Mouse (Mus musculus) kidney, postnatal 4 days (tissue): ENCODE measurements around the gene Srrt.

ENCODE experiments used
- DNase-seq, 2 experiments: peaks; one replicate each; pipeline ENCODE4 v3.0.0; 2021; ENCODE audit warnings: mixed read lengths in 2 of 2

Srrt gene

DNA sequence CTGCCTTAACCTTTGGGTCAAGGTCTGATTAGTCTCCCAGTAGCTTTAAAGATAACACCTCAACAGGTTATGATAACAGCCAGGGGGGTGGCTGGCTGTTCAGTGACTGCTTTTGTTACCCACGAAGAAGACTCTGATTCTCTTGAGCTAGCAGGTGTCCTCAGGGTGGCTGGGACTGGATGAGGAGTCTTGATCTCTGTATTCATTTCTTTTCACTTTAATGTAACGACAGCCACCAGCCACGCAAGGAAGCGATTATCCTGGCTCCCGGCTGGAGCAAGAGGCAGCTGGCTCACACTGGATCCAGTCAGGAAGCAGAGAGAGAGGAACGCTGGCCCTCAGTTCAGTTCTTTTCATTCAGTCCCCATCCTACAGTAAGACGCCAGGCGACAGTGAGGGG lies 29.7 kb upstream of the Srrt start:
- DNase-seq: peak in 1 of 2 experiments; percentile 41

DNA sequence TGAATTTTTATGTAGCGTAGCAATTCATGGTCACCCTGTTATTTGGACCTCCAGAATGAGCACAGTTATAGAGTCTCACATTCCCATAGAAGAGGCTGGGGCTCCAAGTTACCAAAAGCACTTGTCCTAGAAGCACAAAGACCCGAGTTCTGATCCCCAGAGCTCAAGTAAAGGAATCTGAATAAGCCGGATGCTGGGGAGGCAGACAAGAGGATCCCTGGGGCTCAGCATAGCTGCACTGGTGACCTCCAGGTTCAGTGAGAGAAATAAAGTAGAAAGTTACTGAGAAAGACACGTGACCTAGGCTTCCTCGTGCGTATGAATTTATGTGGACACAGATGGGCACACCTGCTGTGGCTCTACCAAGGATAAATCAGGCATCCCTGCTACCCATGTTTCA lies 27.6 kb upstream of the Srrt start:
- no peak for DNase-seq

DNA sequence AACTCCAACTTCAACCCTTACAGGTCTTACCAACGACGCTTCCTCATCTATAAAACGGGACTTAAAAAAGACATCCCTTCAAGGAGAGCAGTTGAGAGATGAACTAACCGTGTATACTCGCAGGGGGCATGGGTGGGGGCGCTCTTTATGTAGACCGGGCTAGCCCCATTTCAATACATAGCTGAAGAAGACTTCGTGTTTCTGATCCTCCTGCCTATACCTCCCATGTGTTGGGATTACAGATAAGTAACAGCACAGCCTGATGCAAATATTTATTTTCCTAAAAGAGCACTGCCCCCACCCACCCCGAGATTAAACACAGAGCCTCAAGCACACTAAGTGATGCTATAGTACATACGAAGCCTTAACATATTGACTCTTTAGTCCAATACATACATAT lies 26.8 kb upstream of the Srrt start:
- no peak for DNase-seq

DNA sequence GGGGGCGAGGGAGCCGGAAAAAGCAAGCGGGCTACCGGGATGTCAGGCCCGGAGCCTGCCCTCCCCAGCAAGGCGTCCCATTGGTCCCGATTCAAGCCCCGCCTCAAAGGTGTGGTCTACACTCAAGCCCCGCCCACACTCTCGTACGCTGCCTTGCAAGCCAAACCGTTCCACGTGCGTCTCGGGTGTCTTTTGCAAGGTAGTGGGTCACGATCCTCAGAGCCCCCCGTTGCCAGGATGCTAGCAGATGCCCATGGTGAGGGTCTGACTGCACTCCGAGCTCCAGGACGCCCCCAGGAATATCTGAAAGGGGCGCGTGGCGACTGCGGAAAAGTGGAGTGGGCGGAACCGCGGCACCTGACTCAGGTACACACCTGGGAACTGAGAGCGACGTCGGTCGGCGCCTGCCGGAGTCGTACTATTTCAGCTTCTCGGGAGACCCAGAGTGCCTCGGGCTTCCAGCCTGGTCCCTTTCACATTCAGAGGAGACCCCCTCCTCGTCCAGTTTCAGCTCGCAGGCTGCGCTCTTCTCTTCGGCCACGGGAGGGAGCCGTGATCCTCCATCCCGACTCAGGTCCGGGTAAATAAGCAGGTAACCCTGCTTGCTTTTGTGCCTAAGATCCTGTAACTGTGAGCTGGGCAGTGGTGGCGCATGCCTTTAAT lies 26.2 kb upstream of the Srrt start, which contains the start of gene Slc12a9:
Slc12a9 (minus strand) TSS at position 86 of the 663 bp plus-strand sequence.
- peak; percentile 98 for DNase-seq

- DNase-seq: no peak
Measured at GRCm38 (mm10) chr5:137332857-137333511, 25.5 kb upstream of the Srrt start.

GRCm38 (mm10) chr5:137330910-137331309 lies 23.4 kb upstream of the Srrt start:
- no peak for DNase-seq

DNA sequence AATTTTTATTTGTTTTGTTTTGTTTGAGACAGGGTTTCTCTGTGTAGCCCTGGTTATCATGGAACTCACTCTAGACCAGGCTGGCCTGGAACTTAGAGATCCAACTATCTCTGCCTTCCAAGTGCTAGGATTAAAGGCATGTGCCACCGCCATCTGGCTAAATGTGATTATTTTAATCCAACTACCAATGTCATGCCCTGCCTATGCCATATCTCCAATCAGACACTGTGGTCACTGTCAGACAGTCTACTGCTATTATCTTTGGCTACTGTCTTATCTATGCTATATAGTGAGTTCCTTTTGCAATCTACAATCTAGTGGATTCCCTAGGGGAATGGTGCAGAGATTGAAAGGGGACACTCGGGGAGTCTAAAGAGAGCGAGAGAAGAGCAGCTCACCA lies 13.5 kb upstream of the Srrt start:
- DNase-seq: no peak

DNA sequence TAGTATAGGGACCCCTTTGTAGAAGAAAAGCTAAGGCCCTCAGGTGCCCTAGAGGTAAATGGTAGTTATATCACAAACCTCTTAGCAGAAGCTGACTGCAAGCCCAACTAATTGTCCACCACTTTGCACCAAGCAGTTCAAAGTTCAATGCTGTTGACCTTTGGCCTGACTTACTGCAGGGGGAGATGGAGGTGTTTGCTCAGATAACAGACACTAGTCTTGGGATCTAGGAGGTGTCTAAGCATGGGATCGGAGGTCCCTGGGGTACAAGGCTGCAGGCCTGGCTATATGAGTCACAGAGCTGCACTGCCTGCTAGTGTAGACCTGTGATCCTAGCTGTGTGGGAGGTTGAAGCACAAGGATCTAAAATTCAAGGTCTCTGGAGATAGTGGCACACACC lies 11.1 kb upstream of the Srrt start:
- peak in 1 of 2 experiments; percentile 16 for DNase-seq

DNA sequence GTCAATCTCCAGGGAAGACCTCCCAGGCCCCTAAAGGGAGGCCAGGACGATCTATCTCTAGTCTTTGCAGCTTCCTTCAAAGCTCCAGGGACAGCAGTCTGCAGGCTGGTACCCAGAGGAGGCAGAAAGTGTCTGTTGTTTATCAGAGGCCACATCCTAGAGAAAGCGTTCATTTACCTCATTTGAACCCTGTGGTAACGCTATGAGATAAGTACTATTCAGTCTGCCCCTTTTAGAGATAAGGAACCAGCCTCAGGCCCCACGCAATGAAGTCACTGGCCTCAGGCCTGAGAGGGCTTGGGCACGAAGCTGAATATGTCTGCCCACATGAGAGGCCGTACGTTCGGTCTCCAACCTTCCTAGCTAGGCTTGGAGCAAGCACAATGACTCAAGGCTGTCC lies 9.9 kb upstream of the Srrt start:
- DNase-seq: no peak

DNA sequence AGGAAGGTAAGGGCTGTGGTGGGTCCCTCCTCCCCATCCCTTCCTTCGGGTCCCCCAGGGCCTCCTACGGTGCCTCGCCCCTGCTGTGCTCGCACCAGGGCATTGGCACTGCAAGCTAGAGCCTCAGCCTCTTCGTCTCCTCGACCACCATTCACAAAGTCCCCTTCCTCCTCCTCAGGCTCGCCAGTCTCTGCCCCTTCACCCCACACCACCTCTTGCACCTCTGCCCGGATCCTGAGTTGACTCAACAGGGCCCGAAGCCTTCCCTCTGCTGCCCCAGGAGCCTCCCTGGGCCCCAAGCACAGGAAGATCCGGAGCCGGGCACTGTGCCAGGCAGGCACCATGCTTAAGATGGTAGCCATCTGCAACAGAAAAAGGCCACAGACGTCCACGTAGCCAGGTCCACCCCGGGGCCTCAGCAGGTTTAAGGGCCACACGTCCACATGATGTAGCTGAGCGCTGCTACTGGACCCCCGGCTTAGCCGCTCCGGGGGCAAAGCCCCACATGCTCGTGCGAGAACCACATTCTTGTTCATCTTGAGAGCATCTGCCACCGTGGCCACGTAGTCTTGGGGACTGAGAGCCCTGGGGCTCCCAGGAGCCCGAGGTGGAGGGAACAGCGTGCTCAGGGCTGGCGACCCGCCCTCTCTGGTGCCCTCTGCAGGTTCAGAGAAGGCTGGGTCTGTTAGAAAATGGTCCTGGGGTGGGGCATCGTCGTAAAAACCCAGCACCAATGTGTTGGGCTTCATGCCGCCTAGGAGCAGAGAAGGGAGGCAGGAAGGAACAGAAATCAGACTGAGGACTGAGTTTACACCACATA lies 7.8 kb upstream of the Srrt start:
- DNase-seq: peak; percentile 57 to 73

DNA sequence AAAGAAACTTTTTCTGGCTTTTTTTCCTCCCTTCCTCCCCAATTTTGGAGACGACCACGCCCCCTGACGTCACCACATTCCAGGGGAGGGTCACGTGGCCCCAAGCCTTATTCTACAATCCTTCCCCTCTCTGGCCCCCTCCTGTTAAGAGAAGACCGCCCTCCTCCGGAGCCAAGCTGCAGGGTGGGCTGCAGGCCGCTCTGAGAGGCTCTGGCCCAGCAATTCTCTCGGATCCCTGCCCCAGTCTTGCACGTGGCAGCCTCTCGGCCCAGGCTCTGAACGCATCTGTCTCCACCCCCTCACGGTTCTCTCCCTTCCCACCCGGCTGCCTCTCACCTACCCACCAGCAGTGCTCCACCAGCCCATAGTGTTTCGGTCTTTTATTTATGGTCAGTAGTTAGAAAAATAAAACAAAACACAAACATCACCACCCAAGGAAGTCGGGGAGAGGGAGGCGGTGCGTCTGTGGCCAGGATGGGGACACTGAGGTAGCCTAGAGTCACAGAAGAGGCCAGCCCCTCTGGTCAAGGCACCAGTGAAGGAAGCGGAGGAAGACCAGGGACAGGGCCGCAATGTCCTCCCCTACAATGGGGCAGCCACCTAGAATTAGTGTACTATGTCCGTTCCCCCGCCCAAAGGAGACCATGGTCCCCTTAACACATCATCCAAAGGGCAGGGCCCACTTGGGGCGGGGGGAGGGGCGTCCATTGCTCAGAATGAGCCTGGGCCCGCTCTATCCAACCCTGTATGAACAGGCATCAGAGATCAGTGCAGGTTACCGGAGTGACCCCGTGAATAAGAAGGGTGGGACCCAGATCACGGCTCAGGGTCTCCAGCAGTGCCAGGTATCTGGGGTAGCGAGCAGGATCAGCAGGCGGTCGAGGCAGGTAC lies 7.0 kb upstream of the Srrt start, which contains the start of gene Trip6:
Trip6 (minus strand) TSS at position 212 of the 891 bp plus-strand sequence.
- DNase-seq: peak; percentile 97 to 98

- DNase-seq: no peak
Measured at GRCm38 (mm10) chr5:137313466-137314192, 6.2 kb upstream of the Srrt start.

DNA sequence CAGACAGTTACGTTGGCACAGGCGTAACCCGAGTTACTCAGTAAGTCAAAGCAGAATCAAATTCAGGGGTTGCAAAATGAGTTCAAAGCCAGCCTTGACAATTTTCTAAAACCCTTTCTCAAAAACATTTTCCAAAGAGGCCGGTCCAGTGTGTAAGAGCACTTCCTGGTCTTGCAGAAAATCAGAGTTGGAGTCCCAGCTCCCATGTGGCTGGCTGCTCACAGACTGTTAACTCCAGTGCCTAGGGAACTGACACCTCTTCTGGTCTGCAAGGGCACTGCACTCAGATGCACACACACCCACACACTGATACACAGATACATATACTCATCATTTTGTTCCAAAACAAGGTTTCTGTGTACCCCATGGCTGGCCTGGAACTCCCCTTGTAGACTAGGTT lies 882 bp upstream of the Srrt start:
- no peak for DNase-seq

DNA sequence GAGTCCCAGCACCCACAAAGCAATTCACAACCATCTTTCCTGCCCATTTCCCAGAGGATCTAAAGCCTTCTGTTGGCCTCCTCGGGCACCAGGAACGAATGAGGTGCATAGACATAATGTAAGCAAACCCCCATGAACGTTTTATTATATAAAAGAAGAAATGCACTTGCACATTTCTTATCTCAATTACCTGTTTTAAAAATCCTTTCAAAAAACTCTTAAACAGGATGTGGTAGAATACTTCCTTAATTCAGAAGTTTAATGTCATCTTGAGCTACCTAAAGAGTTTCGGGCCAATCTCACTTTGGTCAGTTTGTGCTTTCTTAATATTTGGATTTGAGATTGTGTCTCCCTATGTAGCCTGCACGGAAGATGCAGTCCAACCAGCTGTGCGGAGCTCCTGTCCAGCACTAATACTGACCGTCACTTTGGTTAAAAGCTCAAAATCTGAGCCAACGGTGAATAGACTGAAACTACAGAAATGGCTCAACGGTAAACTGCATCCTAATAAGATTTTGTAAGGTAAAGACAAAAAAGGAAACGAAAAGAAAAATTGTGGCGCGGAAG lies 952 bp downstream of the Srrt start:
- no peak for DNase-seq

DNA sequence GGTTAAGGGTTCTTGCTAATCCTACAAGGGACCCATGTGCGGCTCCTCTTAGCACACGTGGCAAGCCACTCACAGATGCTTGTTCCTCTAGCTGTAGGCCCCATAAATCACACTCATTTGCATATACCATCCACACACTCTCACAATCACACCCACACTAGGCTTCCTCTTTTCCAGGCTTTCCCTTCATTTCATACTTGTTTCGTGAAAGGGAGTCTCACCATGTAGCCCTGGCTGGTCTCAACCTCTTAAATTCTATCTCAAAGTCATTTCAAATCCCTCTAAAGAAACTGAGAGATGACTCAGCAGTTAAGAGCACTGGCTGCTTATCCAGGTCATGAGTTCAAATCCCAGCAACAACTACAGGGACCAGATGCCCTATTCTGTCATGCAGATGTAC lies 1.7 kb downstream of the Srrt start:
- no peak for DNase-seq

GRCm38 (mm10) chr5:137304816-137305215 lies 2.7 kb downstream of the Srrt start:
- DNase-seq: no peak

DNA sequence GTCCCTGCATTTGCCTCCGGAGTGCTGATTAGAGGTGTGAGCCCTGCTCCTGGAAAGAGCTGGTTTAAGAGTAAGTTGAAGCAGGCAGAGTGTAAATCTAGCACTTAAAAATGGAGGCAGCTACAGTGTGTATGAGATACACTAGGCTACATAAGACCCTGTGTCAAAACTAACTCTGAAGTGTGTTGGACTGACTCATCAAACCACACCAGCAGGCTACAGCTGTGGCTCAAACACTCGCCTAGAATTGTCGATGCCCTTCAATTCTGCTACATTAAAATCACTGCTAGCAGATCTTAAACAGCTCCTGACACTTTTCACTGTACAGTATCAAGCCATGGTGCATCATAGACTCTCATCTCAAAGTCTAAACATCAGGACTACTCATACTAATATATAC lies 3.3 kb downstream of the Srrt start:
- DNase-seq: no peak

DNA sequence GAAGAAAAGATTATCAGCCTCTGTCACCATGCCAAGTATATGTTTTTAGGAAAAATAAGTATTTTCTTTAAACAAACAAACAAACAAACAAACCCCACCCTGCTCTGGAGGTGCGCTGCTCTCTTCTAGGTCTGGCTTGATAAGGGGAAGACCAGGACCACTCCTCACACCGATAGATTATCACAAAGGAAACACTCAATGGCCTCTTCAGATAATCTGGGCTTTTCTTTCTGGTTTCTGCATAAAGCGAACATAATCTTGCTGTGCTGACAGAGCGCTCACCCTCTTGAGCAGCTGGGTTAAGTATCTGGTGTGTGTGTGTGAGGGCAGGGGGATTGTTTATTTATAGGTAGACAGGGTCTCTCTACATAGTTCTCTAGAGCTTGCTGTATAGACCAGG lies 3.9 kb downstream of the Srrt start:
- no peak for DNase-seq

DNA sequence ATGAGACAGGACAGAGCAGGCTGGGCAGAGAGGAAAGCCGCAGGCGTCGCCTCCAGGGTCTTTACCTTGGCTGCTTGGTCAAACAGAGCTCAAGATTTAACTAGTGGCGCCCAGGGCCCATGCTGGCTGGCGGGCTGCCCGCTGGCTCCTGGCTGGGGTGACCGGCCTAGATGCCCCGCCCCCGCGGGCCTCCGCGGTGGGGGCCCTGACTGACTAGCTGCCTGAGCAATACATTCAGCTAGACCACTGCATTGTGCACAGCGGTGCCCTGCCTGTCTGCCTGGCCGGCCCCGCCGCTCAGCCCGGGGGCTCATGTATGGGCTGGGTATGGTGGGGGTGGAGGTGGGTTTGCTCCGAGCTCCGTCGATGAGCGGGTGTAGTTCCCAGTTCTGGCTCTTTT lies 6.2 kb downstream of the Srrt start:
- peak in 1 of 2 experiments; percentile 49 for DNase-seq

GRCm38 (mm10) chr5:137299240-137299639 lies 8.2 kb downstream of the Srrt start:
- no peak for DNase-seq

DNA sequence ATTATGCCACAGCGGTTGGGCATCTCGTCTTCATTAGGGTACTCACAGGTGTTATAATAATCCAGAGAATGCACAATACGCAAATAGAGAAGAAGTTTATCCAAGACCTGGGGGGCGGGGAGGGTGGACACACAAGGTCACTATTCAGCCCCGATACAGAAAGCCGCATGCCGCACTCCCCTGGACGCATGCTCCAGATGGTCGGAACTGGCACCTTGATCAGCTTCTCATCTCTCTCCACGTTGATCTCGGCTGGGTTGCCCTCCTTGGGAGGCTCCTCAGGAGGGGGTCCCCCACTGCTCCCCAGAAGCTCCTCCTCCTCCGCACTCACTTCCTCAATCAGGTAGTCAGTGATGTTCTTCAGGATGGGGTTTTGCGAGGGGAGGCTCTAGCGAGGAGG lies 10.3 kb downstream of the Srrt start:
- DNase-seq: no peak

DNA sequence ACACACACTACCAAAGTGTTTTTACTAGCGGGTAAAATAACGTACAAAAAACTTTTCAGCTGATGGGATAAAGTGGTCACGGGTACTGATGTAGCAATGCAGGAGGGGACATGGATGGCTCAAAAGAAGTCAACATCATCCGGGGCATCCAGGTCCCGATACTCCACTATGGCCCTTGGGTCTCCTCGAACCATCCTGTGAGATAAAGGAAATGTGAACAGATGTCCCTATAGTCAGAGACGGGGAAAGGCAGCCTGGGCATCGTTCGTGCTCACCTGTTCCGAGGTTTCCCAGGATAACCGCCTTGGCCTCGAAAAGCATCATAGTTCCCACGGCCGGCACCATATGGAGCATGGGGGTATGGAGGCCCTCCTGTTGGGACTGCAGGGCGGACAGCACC lies 11.8 kb downstream of the Srrt start:
- no peak for DNase-seq
